Mouse (Mus musculus): ENCODE data around the gene Tmem246. TPM values are rescaled to one million over a fixed set of nuclear protein-coding genes. Genes with fewer than 3 reads are reported as not detected.

Tmem246 gene
- polyA plus RNA-seq, 2 experiments from 2014 or later: not detected

DNA sequence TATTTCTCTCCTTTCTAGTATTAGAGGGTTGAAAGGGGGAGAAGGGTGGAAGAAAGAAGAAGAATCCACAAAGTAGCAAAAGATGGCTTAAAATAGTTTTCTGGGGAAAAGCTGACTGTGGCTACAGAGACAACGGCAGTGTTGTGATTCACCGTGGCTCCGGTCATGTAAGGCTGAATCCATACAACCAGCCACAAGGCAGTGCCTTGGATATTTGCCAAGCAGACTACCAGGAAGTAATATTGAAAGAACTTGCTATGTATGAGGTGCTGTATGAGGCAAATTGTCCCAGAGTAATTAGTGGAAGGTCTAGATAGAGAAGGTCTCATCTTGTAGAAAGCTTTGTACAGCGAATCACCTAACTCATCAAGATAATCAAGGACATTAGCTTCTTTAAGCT, 25.5 kb downstream of the Tmem246 start:
- ATAC-seq: no peak

DNA sequence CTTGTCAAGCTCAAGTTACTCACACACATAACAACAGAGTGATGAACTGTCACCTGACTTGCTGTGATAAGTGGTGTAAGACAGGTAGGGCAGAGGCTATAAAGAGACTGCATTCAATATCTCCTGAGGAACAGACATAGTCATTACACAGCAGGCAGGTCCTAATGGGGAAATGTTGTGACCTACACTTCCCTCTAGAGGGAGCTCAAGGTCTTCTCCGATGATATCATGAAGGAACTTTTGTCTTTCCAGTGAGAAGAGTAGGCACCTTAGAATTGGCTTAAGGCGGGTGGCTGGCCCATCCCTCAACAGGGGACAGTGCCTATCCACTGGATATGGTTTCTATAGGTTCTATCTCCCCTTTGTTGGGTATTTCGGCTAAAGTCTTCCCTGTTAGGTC, 30.1 kb downstream of the Tmem246 start:
- peak; percentile 79 for ATAC-seq

DNA sequence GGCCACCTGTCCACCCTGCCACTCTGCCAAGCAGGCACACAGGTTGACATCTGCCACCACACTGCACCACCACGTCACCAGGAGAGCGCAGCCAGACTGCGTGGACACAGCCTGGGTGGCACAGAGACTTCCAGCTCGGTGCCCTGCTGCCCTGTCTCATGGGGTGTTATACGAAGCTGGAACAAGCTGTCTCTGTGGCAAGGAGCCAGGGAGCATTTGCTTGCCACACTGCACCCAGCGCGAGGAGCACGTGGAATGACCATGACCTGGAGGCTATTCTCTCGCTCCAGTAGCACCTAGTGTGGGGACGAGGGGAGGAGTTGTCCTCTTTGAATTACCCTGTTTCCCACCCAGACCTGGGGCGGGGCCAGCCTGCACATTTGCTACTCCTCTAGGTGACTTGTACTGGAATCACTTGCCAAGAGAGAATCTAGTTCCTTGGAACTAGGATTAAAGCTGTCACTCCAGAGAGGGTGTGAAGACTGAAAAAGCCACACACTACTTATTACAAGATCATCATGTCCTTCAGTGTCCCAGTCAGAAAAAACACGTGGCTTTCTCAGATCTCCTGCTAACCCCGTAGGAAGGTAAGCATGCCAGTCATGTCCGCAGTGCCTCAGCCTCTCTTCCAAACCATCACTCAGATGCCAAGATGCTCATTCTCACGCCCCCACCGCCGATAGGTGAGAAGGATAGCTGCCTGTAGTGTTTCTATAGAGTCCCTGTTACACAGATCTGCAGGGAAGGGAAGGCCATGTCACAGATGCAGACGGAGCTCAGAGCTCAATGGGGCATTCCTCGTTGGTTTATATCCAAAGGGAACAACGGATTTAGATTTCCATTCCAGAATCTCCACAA, 37.5 kb downstream of the Tmem246 start:
- no peak for ATAC-seq

DNA sequence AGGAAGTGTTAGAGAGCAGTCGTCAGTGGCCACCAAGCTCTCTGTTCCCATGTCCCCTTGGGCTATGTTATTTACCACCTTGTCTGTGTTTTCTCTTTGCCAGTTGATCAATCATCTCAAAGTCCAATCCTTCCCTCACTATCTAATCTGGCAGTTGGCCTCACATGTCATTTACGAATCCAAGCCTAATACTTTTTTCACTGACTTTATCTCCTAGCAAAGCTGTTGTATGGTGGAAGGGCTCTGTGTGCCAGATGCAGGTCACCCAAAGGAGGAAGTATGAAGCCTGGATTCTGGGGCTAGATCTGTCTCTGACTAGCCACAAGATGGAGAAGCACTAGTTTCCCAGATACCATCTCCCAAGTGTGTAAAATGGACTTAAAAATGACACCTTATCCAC, 39.5 kb downstream of the Tmem246 start:
- no peak for ATAC-seq

DNA sequence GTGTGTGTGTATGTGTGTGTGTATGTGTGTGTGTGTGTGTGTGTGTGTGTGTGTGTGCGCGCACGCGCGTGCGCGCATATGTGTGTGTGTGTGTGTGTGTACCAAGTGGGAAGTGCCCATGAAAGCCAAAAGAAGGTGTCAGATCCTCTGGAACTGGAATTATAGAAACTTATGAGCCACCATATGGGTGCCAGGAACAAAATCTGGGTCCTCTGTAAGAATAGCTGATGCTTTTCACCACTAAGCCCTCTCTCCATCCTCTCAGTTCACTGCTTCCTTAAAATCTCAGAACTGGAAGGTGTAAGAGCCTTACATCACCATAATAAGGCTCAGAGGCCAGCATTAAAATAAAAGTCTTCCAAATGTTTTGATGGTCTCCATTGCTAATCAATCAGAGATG, 40.3 kb downstream of the Tmem246 start:
- no peak for ATAC-seq

DNA sequence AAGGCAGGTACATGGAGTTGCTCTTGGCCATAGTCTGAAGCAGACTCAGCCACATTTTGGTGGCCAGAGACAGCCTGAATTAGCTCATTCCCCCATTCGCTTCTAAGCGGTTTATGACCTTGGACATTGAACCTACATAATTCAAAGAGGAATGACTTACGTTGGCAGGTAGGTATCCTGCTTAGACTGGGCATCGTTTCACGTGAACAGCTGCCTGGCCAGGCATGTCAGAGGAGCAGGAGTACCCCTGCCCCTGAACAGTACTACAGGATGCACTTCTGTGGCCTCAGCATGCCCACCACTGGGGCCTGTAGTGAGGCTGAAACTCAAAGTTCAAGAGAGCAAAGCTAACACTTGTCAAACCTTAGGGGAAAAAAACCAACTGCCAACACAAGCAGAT, 44.3 kb downstream of the Tmem246 start:
- ATAC-seq: no peak

DNA sequence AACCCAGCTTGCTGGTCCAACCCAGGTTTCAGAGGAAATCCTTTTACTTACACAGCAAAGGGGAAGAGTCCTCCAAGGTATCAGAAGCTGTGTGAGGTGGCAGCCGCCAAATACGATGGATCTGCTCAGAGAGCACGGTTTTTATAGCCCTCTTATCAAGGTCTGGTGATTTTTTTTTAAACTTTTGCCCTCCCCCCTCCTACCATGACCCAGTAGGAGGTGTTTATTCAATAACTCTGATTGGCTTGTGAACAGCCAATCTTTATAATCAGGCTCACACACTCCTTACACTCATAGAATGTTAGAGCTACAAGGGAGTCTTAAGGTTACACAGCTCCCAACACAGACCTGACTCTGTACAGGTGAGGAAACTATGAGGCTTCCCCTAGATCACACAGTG, 48.3 kb downstream of the Tmem246 start, which contains the start of gene Aldob:
TSS of gene Aldob (minus strand) at position 164 of the 400 bp plus-strand sequence.
- ATAC-seq: no peak

DNA sequence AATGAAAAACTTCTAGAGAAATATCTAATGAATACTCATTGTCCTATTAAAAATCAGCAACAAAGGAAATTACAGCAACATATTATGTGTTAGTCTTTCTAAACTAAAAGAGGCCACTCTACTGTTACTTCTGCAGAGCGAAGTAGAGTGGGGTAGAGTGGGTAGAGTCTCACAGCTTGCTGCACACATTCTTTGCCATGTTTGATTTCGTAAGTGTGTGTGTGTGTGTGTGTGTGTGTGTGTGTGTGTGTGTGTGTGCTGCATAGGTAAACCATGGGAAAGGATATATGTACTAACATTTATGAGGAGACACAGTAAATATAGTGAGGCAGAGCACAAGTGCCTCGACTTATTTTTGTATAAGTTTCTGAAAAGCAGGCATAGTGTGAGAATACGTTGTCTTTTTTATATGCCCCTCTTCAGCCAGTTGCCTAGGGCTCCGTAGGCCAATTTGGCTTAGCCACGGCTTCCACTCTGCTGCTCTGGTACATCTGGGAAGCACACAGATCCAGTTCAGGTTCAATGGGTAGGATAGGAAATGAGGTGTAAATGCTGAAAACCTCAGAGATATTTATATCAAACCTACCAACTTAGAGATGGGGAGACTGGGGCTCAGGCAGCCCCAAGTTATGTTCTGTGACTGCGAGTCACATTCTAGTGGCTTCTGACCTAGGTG, 50.0 kb downstream of the Tmem246 start:
- no peak for ATAC-seq

DNA sequence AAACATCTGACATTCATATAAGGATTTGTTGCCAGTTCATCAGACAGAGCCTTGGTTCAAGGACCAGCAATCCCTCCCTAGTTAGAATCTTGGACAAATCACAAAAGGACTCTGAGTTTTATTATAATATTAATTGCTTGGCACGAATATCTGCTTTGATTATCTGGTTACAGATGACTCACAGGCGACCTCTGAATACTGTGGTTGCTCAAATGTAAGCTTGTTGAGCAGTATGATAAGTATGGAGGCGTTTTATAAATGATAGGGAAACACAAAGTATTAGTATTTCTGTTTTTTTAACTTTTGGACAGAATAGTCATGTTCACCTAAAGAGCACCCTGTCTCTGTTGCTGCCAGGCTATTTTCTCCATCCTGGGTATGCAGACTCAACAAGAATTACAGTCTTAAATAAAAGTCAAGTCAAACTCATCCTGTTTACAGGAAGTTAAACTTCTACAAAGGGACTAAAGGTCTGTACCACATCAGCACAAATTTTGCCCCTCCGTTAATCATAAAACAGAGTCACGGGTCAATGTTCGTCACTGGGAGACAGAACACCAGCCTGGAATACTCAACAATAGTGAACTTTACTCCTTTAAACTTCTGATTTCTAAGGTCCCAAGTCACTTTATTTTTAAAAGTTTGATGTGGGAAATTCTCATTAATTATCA, 50.7 kb downstream of the Tmem246 start:
- ATAC-seq: no peak

DNA sequence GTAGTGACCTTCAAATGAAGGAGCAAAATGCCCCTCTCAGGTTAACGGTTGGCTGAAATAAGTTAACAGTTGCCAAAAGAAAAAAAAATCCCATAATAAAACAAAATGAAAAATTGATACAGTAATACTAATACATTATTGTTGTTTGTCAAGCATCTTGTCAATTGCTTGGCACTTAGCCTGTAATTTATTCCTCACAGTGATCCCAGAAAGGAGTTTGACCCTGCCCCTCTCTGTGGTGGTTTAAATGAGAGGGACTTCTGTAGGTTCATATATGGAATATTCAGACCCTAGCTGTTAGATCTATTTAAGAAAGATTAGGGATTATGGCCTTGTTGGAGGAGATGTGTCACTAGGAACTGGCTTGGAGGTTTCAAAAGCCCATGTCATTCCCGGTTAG, 51.6 kb downstream of the Tmem246 start:
- no peak for ATAC-seq

DNA sequence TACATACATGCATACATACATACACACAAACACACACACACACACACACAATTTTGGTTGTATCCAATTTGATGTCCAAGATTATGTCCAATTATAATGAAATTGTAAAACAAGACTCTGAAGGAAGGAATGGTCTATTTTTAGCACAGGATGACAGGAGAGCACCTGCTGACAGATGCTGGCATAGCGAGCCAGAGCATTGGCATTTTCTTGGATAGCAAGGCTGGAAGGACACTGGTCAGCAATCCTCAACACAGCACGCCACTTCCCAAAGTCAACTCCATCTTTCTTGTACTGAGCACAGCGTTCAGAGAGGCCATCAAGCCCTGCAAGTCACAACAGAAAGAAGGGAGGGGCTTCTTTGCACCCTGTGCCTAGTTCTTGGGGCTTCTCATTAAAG, 56.7 kb downstream of the Tmem246 start:
- no peak for ATAC-seq

DNA sequence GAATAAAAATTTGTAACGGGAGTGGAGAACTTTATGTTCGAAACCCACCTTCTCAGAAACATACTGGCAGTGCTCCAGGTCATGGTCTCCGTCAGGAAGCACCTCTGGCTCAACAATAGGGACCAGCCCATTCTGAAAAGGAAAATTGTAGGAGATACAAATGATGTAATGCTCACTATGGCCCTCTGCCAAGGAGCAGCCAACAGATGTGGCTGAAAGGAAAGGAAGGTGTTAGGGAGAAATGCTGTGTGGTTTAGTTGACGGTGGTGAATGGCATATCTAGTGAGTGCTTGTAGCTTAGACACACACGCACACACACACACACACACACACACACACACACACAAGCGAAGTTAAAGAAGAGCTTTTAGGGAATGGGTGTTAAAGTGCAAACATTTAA, 58.0 kb downstream of the Tmem246 start:
- no peak for ATAC-seq

DNA sequence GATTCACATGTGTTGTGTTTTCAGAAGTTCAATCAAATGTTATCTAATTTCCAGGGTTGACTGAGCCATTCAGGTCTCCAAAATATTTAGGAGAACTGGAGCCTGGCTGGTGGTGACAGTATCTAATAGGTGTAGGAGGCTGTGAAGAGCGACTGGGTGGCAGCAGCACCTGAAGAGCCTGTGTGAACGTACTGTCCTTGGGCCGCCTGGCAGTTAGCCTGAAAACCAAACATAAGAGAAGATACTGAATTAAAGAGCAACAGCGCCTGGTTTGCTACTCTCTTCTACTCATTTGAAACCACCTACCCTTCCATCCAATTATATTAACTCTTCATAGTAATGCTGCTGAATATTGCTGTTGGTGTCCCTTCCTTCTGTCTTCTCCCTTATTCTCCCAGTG, 61.0 kb downstream of the Tmem246 start:
- no peak for ATAC-seq

DNA sequence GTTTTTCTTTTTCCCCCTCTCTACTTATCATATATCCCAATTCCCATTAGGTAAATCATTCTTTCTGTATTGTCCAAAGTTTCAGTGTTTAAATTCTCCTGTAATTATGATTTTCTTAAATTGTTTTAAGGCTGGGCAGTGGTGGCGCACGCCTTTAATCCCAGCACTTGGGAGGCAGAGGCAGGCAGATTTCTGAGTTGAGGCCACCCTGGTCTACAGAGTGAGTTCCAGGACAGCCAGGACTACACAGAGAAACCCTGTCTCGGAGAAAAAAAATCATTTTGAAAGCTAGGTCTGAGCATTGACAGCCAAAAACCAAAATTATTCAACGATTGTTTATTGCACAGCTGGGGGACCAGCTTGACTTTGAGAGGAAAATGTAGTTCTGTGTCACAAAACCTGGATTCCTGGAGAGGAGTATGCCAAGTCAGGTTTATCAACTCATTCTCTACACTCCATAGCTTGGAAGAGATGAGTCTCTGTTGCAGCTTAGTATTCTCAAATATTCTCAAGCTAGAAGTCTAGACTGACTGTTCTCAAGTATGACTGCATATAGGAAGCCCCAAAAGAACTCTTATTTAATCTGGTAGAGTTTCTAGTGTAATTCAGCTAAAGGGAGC, 61.9 kb downstream of the Tmem246 start:
- no peak for ATAC-seq

DNA sequence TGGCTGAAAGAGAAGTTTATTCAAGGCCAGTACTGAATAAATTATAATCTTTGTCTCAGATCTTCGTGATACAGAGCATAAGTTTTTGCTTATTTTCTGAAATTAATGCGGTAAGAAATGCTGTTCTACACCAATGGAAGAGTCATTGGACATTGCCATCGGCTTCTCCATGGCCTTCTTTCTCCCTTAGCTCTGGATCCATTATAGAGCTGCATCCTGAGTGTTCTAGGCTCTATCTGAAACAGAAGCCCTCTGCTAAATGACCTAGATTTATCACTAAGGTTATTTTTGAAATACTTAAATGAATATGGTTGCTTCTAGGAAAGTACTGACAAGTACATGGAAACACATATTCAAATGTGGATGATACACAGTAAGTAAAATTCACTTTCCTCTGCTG, 62.6 kb downstream of the Tmem246 start:
- ATAC-seq: no peak

Other genes starting within 250 kb of the Tmem246 start
- not detected for gene Acnat2, start 189.7 kb downstream of the Tmem246 start, polyA plus RNA-seq (2017; shearing (Covaris generic))
- not detected for gene Acnat1, start 124.0 kb downstream of the Tmem246 start, polyA plus RNA-seq (2017; shearing (Covaris generic))
- gene Baat, start 91.3 kb downstream of the Tmem246 start, polyA plus RNA-seq (2017; shearing (Covaris generic)): not detected
- 10 to 100 TPM; 29.9 to 30.4 TPM for gene Mrpl50, start 76.8 kb downstream of the Tmem246 start, polyA plus RNA-seq (2017; shearing (Covaris generic))
- 1 to 10 TPM; 2.3 to 3.0 TPM for gene Zfp189, start 76.7 kb downstream of the Tmem246 start, polyA plus RNA-seq (2017; shearing (Covaris generic))
- gene Aldob, start 48.3 kb downstream of the Tmem246 start, polyA plus RNA-seq (2017; shearing (Covaris generic)): not detected
- gene Rnf20, start 34.1 kb upstream of the Tmem246 start, polyA plus RNA-seq (2017; shearing (Covaris generic)): 10 to 100 TPM; 52.9 to 59.0 TPM
- gene Ppp3r2, start 84.1 kb upstream of the Tmem246 start, polyA plus RNA-seq (2017; shearing (Covaris generic)): under 1 TPM in 1 of 2 experiments, not detected in 1; 0.36 TPM
- not detected for gene Grin3a, start 247.9 kb upstream of the Tmem246 start, polyA plus RNA-seq (2017; shearing (Covaris generic))